Mouse (Mus musculus) heart, adult 11 months (tissue): Measurements from ENCODE around the gene Ddx19a.
"Not testable (repeated sequence)": the region's sequence is repeated elsewhere in the genome, so short reads cannot be mapped to it uniquely, and the experiment has no call there.

ENCODE experiments used
- DNase-seq: peaks from one replicate; pipeline ENCODE4 v3.0.0; 2022

Ddx19a gene

DNA sequence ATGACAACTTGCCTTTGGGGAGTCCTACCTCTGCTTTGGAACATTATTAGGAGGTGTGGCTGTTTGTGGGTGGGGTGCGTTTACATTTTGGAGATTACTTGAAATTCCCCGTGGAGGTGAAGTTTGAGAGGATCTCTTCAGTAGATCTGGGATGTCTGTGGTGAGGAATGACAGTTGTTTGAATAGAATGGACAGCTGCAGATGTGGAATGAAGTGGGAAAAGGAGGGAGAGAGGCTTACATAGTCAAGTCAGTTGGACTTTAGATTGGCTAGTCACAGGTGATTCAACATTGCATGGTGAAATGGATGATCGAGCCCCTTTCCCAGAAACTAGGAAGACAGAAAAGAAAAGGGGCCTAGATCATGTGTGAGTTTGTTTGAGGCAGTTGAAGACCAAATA is 65.2 kb downstream of the Ddx19a start:
- DNase-seq = no peak

DNA sequence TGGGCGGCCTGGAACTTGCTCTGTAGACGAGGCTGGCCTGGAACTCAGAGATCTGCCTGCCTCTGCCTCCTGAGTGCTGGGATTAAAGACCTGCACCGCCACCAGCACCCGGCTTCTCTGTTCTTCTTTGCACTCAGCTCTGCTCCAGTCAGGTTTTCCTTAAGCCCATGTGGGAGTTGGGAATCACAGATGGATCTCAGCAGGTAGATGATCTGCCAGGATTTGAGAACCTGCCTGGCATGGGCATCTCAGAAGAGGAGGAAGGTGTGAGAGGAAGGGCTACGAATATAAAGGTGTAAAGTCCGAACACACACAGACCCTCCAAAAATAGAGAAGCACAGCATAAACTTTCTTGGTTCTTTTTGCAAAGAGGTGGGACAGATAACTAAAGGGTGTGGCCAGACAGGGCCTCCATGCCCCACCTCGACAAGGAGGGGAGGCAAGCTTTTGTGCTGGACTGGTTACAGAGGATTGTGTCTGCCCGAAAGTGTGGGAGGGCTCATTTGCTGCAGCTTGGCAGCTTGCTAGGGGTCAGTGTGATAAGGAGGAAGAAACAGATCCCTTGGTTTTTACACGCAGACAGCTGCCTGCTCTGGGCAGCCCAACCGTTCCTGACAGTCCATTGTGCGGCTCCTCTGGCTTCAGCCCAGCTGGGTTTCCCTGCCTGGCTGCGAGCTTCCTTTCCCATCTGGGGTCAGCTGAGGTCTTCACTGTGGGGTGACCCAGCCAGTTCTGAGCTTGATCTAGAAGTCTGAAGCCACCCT is 66.2 kb downstream of the Ddx19a start:
- DNase-seq = peak; percentile 99

DNA sequence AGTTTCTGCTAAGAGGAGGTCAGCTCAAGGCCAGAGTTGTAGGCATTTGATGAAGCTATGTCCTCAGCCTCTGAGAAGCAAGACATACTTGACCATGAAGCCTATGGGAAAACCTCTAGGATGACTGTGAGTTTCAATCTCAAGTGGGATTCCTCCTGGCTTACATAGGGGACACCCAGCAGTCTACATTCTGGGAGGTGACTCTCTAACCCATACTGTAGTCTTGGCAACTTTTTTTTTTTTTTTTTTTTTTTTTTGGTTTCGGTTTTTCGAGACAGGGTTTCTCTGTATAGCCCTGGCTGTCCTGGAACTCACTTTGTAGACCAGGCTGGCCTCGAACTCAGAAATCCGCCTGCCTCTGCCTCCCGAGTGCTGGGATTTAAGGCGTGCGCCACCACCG is 67.9 kb downstream of the Ddx19a start:
- DNase-seq = not testable (repeated sequence)

DNA sequence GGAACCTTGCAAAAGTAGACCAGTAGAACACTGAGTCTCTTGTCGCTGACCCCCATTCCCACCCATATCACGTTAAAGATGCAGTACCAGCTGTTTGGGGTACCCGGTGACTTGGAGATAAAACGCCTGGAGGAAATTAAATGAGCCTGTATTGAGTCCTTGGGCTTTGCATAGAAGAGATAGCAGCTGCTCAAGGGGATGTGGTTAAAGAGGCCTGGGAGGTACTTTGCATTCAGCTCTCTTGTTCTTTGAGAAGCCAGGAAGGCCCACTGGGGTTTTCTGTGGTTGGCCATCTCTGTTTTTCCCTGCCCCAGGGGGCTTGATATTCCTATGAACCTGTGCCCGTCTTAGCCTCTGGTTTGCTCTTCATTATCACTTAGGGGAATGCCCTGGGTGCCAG is 68.5 kb downstream of the Ddx19a start:
- DNase-seq = no peak

DNA sequence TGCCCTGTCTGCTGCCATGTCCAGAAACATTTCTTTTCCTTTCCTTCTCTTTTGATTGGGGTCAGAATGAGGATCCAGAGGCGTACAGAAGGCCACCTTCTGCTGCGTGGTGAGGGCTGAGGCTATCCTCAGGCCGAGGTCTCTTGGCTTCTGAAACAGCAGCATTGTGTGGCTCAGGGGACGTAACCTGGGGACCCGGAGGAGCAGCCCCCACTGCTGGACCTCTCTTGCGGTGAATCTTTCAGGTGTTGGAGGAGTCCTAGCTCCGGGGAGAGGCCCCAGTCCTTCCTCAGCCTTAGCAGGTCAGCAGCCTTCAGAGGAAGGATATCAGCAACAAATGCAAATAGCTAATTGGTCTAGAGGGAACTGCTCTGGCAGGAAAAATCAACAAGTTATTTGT is 69.2 kb downstream of the Ddx19a start:
- no peak for DNase-seq

DNA sequence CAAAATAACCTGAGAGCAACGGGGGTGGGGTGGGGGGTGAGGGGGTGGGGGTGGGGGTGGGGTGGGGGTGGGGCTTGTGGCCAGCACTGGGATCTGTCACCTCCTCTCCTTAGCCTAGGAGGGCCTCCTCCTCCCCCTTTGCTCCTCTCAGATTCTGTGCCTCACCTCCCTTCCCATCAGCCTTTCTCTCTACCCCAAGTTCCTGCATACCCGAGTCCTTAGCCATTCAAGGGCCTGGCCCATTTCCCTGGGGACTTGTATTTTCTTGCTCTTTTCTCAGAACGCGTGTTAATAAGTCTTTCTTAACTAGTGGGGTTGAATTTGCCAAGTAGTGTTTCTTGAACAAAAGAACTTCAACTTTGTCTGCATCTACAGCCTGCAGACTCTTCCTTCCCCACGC is 70.9 kb downstream of the Ddx19a start:
- no peak for DNase-seq

DNA sequence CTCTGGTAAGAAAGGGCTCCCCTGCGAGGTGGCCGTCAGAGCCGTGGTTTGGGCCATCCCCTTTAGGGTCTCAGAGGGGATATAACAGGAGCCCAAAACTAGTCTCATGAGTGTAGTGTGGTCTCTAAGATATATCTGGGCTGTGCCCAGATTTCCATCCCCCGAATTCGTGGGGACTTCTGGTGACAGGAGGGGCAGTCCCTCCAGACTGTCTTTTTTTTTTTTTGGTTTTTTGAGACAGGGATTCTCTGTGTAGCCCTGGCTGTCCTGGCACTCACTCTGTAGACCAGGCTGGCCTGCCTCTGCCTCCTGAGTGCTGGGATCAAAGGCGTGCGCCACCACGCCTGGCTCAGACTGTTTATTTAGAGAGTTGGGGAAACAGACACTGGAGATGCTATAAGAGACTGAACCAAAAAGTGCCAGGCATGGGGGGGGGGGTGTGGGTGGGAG is 71.9 kb downstream of the Ddx19a start:
- DNase-seq = no peak
